Mouse (Mus musculus): ENCODE measurements at regions not wholly inside any gene's neighbourhood (a gene's known extent, or its start where the extent isn't known, plus 50 kb on each side); places are given as distances from the start of the nearest gene placed in this dataset.

GRCm38 (mm10) chr13:102232291-102232936 is 460.9 kb upstream of the Cd180 start:
- DNase-seq = no peak

DNA sequence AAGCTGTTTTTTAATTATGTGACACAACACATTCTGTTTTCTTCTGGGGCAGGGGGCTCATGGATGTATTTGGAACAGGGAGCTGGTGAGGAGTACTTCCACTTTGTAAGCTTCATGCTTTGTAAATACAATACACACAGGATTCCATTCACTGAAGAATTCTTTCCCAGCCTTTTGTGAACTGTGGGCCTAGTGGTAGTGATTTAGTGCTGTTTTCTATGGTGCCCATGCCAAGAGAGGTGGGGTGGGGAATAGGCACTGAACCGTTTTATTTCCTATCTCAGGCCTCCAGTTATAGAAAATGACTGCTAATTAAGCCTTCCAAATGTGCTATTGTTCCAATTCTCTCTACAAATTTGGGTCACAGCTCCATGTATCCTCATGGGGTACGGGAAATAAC is 442.5 kb upstream of the Cd180 start:
- Histone ChIP-seq H3K9me3 (ENCODE audit: low read length) (no peaks in the 10 kb centered on the region), H3K27ac (ENCODE audit: low read depth, low read length) (no peak overlapping the region), H3K36me3 (ENCODE audit: insufficient read depth) (no peaks in the 10 kb centered on the region), H3K27me3 (ENCODE audit: insufficient read depth, low read length) (no peaks in the 10 kb centered on the region), H3K4me3 (ENCODE audit: low read depth, low read length) (no peak overlapping the region), H3K4me1 (ENCODE audit: insufficient read depth) (no peaks in the 10 kb centered on the region), H3K4me2 (ENCODE audit: low read depth) (no peak overlapping the region), H3K9ac (no peak overlapping the region)
- 20% methylated on average over 2 of the region's 2 CpGs for WGBS
- no peak for TF ChIP-seq CTCF (IDR thresholded peaks at IDR 0.05; ENCODE audit: low read depth)
- ATAC-seq (no peak), DNase-seq (no peak)

More at GRCm38 (mm10) chr13:102232291-102232936, 460.9 kb upstream of the Cd180 start:
- Histone ChIP-seq H3K4me3 (ENCODE audit: low read depth, low read length) (no peak overlapping the region), H3K4me2 (ENCODE audit: low read depth) (no peak overlapping the region), H3K27ac (ENCODE audit: low read depth, low read length) (no peak overlapping the region), H3K36me3 (ENCODE audit: insufficient read depth) (no peaks in the 10 kb centered on the region), H3K27me3 (ENCODE audit: insufficient read depth, low read length) (no peaks in the 10 kb centered on the region), H3K9ac (no peak overlapping the region), H3K9me3 (ENCODE audit: low read length) (no peaks in the 10 kb centered on the region), H3K4me1 (ENCODE audit: insufficient read depth) (no peaks in the 10 kb centered on the region)
- WGBS = 54% methylated on average over 4 of the region's 4 CpGs
- ATAC-seq = no peak; the same call in 1 of the 2 replicates
- no peak for TF ChIP-seq CTCF (IDR thresholded peaks at IDR 0.05; ENCODE audit: low read depth)

DNA sequence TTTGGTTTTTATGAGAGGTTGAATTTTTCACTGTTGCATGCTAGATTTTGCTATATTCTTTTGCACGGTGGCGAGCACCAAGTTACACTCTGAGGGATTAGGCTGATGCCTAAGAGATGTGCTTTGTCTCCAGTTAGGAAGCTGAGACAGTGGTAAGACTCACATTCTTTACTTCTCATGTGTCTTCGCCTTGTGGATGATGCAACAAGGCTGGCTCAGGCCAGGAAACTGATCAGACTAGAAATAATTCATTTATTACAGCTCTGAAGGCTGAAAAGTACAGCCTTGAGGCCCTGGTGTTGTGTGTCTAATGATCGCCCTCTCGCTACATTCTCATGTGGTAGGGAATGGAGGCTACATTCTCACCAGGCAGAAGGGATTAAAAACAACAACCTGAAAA is 441.6 kb upstream of the Cd180 start:
- ATAC-seq (no peak), DNase-seq (no peak)
- H3K27me3 ChIP-seq (ENCODE audit: insufficient read depth, low read length) = no peaks in the 10 kb centered on the region
- no peak overlapping the region for H3K9ac ChIP-seq
- no peaks in the 10 kb centered on the region for H3K4me1 ChIP-seq (ENCODE audit: insufficient read depth)
- no peaks in the 10 kb centered on the region for H3K9me3 ChIP-seq (ENCODE audit: low read length)
- 93% methylated on average over 5 of the region's 5 CpGs for WGBS
- TF ChIP-seq CTCF (IDR thresholded peaks at IDR 0.05; ENCODE audit: low read depth) = no peak
- H3K27ac ChIP-seq (ENCODE audit: low read depth, low read length) = no peak overlapping the region
- no peak overlapping the region for H3K4me3 ChIP-seq (ENCODE audit: low read depth, low read length)
- no peak overlapping the region for H3K4me2 ChIP-seq (ENCODE audit: low read depth)
- no peaks in the 10 kb centered on the region for H3K36me3 ChIP-seq (ENCODE audit: insufficient read depth)

- Histone ChIP-seq H3K27ac (ENCODE audit: low read depth, low read length) (no peak overlapping the region), H3K27me3 (ENCODE audit: insufficient read depth, low read length) (no peaks in the 10 kb centered on the region), H3K4me2 (ENCODE audit: low read depth) (no peak overlapping the region), H3K9me3 (ENCODE audit: low read length) (no peaks in the 10 kb centered on the region), H3K4me3 (ENCODE audit: low read depth, low read length) (no peak overlapping the region), H3K36me3 (ENCODE audit: insufficient read depth) (no peaks in the 10 kb centered on the region), H3K9ac (no peak overlapping the region), H3K4me1 (ENCODE audit: insufficient read depth) (no peaks in the 10 kb centered on the region)
- no peak for TF ChIP-seq CTCF (IDR thresholded peaks at IDR 0.05; ENCODE audit: low read depth)
- DNase-seq = no peak
- no peak for ATAC-seq
- 87% methylated on average over 7 of the region's 7 CpGs for WGBS
These were observed 437.7 kb upstream of the Cd180 start for GRCm38 (mm10) chr13:102255401-102256371.

DNA sequence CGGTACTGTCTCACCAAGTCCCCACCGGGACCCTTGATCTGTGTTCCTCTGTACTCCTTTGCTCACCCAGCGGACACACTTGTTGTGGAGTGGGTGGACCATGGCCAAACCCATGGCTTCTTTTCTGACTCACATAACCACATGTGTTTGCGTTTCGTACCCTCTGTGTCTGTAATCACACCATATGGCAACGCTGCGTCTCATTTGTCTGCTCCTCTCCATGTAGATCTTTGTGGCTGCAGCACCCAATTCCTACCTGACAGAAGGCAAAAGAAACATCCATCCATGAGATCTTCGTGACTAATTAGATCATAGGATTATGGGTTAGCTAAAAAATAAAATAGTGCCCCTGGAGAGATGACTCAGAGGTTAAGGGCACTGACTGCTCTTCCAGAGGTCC is 435.2 kb upstream of the Cd180 start:
- ATAC-seq (no peak), DNase-seq (no peak)

DNA sequence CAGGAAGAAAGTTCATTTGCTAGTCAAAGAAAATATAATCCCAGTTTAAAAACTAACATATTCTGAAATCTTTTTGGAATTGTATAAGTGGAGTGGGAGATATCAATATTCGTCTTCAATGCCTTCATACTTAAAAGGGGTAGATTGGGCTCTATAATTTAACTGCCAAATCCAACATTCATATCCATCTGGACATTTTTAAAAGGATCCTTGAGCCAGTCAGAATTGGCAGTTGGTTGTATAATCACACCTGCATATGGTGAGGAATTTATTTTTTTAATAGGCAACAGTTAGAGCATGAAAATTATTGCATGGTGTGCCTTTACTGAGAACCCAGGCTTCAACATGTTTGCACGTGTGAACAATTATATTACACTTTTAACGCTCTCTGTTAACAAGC is 419.5 kb upstream of the Cd180 start:
- 57% methylated on average over 3 of the region's 3 CpGs for WGBS
- no peak overlapping the region for H3K4me3 ChIP-seq (ENCODE audit: low read depth, low read length)
- H3K4me1 ChIP-seq (ENCODE audit: insufficient read depth) = no peaks in the 10 kb centered on the region
- H3K4me2 ChIP-seq (ENCODE audit: low read depth) = no peak overlapping the region
- H3K27ac ChIP-seq (ENCODE audit: low read depth, low read length) = no peak overlapping the region
- no peaks in the 10 kb centered on the region for H3K36me3 ChIP-seq (ENCODE audit: insufficient read depth)
- ATAC-seq (no peak), DNase-seq (peak; percentile 20)
- H3K9me3 ChIP-seq (ENCODE audit: low read length) = no peaks in the 10 kb centered on the region
- H3K9ac ChIP-seq = no peak overlapping the region
- H3K27me3 ChIP-seq (ENCODE audit: insufficient read depth, low read length) = no peaks in the 10 kb centered on the region
- no peak for TF ChIP-seq CTCF (IDR thresholded peaks at IDR 0.05; ENCODE audit: low read depth)

More for the DNA sequence above, 435.2 kb upstream of the Cd180 start:
- Histone ChIP-seq H3K27ac (ENCODE audit: low read depth, low read length) (no peak overlapping the region), H3K9ac (no peak overlapping the region), H3K4me1 (ENCODE audit: insufficient read depth) (no peaks in the 10 kb centered on the region), H3K36me3 (ENCODE audit: insufficient read depth) (no peaks in the 10 kb centered on the region), H3K27me3 (ENCODE audit: insufficient read depth, low read length) (no peaks in the 10 kb centered on the region), H3K4me3 (ENCODE audit: low read depth, low read length) (no peak overlapping the region), H3K9me3 (ENCODE audit: low read length) (no peaks in the 10 kb centered on the region), H3K4me2 (ENCODE audit: low read depth) (no peak overlapping the region)
- no peak for TF ChIP-seq CTCF (IDR thresholded peaks at IDR 0.05; ENCODE audit: low read depth)
- 84% methylated on average over 8 of the region's 8 CpGs for WGBS

DNA sequence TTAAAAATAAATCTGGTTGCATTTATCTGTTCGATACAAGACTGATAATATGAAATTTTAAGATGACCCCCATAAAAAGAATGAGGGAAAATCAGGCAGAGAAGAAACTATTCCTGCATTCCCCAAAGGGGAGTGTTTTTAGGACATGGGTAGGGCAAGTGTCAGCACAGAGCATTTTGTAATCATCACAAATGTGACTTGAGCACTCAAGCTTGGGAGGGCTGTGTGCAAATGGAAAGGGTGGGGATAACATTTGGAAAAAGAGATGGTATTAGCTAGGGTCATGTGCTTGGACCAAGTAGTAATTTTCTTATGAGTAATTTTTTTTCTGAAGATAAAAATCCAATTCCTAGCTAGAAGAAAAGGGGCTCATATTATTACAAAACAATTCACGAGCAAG is 418.1 kb upstream of the Cd180 start:
- Histone ChIP-seq H3K27ac (ENCODE audit: low read depth, low read length) (no peak overlapping the region), H3K27me3 (ENCODE audit: insufficient read depth, low read length) (no peaks in the 10 kb centered on the region), H3K4me2 (ENCODE audit: low read depth) (no peak overlapping the region), H3K4me3 (ENCODE audit: low read depth, low read length) (no peak overlapping the region), H3K36me3 (ENCODE audit: insufficient read depth) (no peaks in the 10 kb centered on the region), H3K4me1 (ENCODE audit: insufficient read depth) (no peaks in the 10 kb centered on the region), H3K9me3 (ENCODE audit: low read length) (no peaks in the 10 kb centered on the region), H3K9ac (no peak overlapping the region)
- no peak for TF ChIP-seq CTCF (IDR thresholded peaks at IDR 0.05; ENCODE audit: low read depth)
- DNase-seq (no peak), ATAC-seq (no peak)
- WGBS = 92% methylated on average over 2 of the region's 2 CpGs

Data from forebrain, postnatal 0 days (tissue).